Mouse (Mus musculus) kidney, postnatal 4 days (tissue): ENCODE results near the gene Trp53i11.

Experiments used
- DNase-seq, 2 experiments: peaks; one replicate each; pipeline ENCODE4 v3.0.0; 2021; ENCODE audit warnings: mixed read lengths in 2 of 2

The Trp53i11 gene

GRCm38 (mm10) chr2:93243439-93244089 is 56.2 kb downstream of the Trp53i11 start:
- no peak for DNase-seq

GRCm38 (mm10) chr2:93244090-93244443 is 56.7 kb downstream of the Trp53i11 start:
- DNase-seq = no peak

DNA sequence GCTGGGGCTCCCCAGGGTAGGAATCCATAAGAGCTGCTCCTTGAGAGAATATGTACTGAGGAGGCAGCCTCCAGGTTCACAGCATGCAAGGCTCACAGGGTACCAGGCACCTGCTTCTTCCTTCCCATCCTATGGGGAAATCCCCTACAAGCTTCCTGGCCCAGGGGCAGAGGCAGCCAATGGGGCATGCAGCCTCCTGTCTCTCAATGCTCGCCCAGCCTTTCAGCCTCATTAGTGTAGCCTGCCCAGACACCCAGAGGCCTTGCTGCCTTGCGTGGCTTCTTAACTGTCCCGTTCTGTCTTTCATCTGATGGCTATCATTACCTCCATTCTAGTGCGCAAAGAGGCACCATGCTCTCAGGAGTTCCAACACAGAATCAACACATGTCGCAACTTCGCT is 61.7 kb downstream of the Trp53i11 start:
- DNase-seq = no peak

DNA sequence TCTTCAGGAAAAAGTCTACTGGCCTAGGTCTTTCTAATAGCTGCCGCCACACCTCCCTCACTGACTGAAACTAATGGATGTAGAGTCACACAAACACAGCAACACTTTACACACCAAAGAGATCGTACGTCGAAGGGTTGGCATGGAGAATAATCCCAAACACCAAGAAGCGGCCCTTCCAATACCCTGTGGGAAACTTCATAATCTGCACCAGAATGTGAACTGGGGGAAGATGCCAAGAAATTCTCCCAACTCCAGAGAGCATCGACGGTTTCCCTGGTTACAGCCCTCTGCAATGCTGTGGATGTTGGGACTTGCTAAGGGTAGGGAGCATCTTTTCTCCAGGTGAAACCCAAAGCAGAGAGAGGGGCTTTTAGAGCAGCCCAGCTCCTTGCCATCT is 63.3 kb downstream of the Trp53i11 start:
- no peak for DNase-seq
